Mouse (Mus musculus): ENCODE measurements around the gene Elp4. TPM values are rescaled to one million over a fixed set of nuclear protein-coding genes. Genes with fewer than 3 reads are reported as not detected.

Gene Elp4
- polyA plus RNA-seq, 1 experiment from 2014 or later: 32.4 TPM

- H3K36me3 ChIP-seq (ENCODE audit: control insufficient read depth, insufficient read depth, low read length): no peaks in the 10 kb centered on the region
- DNase-seq (ENCODE audit: low spot score) (no peak), ATAC-seq (replicated peaks; ENCODE audit: low FRiP score, low TSS enrichment, low read depth) (no peak)
- H3K4me3 ChIP-seq (ENCODE audit: low read depth, low read length): no peak overlapping the region
- 90% methylated on average over 3 of the region's 3 CpGs for WGBS
- no peaks in the 10 kb centered on the region for H3K4me1 ChIP-seq (replicated peaks; ENCODE audit: control insufficient read depth, insufficient read depth, low read length)
- H3K9me3 ChIP-seq (ENCODE audit: control insufficient read depth, low read length): no peaks in the 10 kb centered on the region
- no peak overlapping the region for H3K27ac ChIP-seq (ENCODE audit: low read depth)
- no peak overlapping the region for H3K9ac ChIP-seq (ENCODE audit: low read length)
- no peak overlapping the region for H3K4me2 ChIP-seq (ENCODE audit: low read length)
- H3K27me3 ChIP-seq (replicated peaks; ENCODE audit: control insufficient read depth, insufficient read depth, low read length): no peaks in the 10 kb centered on the region
These were observed 173.7 kb downstream of the Elp4 start for GRCm38 (mm10) chr2:105730704-105731103.

GRCm38 (mm10) chr2:105726657-105727056 is 177.7 kb downstream of the Elp4 start:
- no peak for ATAC-seq (replicated peaks; ENCODE audit: low FRiP score, low TSS enrichment, low read depth)
- WGBS: 77% methylated on average over 9 of the region's 9 CpGs

GRCm38 (mm10) chr2:105715409-105716115 is 188.8 kb downstream of the Elp4 start:
- H3K4me3 ChIP-seq (ENCODE audit: low read depth, low read length): no peak overlapping the region
- H3K36me3 ChIP-seq (ENCODE audit: control insufficient read depth, insufficient read depth, low read length): no peaks in the 10 kb centered on the region
- H3K4me2 ChIP-seq (ENCODE audit: low read length): no peak overlapping the region
- WGBS: 81% methylated on average over 8 of the region's 8 CpGs
- no peak overlapping the region for H3K9ac ChIP-seq (ENCODE audit: low read length)
- ATAC-seq (replicated peaks; ENCODE audit: low FRiP score, low TSS enrichment, low read depth): no peak
- no peak overlapping the region for H3K27ac ChIP-seq (ENCODE audit: low read depth)
- H3K9me3 ChIP-seq (ENCODE audit: control insufficient read depth, low read length): no peaks in the 10 kb centered on the region
- no peak for DNase-seq (ENCODE audit: low spot score)
- no peaks in the 10 kb centered on the region for H3K27me3 ChIP-seq (replicated peaks; ENCODE audit: control insufficient read depth, insufficient read depth, low read length)
- H3K4me1 ChIP-seq (replicated peaks; ENCODE audit: control insufficient read depth, insufficient read depth, low read length): no peaks in the 10 kb centered on the region

More at GRCm38 (mm10) chr2:105726657-105727056, 177.7 kb downstream of the Elp4 start:
- no peaks in the 10 kb centered on the region for H3K27me3 ChIP-seq (replicated peaks; ENCODE audit: control insufficient read depth, insufficient read depth, low read length)
- H3K36me3 ChIP-seq (ENCODE audit: control insufficient read depth, insufficient read depth, low read length): no peaks in the 10 kb centered on the region
- H3K9ac ChIP-seq (ENCODE audit: low read length): no peak overlapping the region
- no peaks in the 10 kb centered on the region for H3K4me1 ChIP-seq (replicated peaks; ENCODE audit: control insufficient read depth, insufficient read depth, low read length)
- H3K4me2 ChIP-seq (ENCODE audit: low read length): no peak overlapping the region
- H3K4me3 ChIP-seq (ENCODE audit: low read depth, low read length): no peak overlapping the region
- no peak overlapping the region for H3K27ac ChIP-seq (ENCODE audit: low read depth)
- H3K9me3 ChIP-seq (ENCODE audit: control insufficient read depth, low read length): no peaks in the 10 kb centered on the region
- DNase-seq (ENCODE audit: low spot score): no peak

GRCm38 (mm10) chr2:105710511-105710910 is 193.9 kb downstream of the Elp4 start:
- Histone ChIP-seq H3K4me1 (replicated peaks; ENCODE audit: control insufficient read depth, insufficient read depth, low read length) (no peaks in the 10 kb centered on the region), H3K9ac (ENCODE audit: low read length) (no peak overlapping the region), H3K4me2 (ENCODE audit: low read length) (no peak overlapping the region), H3K36me3 (ENCODE audit: control insufficient read depth, insufficient read depth, low read length) (no peaks in the 10 kb centered on the region), H3K27ac (ENCODE audit: low read depth) (no peak overlapping the region), H3K9me3 (ENCODE audit: control insufficient read depth, low read length) (no peaks in the 10 kb centered on the region), H3K4me3 (ENCODE audit: low read depth, low read length) (no peak overlapping the region), H3K27me3 (replicated peaks; ENCODE audit: control insufficient read depth, insufficient read depth, low read length) (no peaks in the 10 kb centered on the region)
- WGBS: 84% methylated on average over 3 of the region's 3 CpGs
- DNase-seq (ENCODE audit: low spot score): no peak
- ATAC-seq (replicated peaks; ENCODE audit: low FRiP score, low TSS enrichment, low read depth): no peak

GRCm38 (mm10) chr2:105709126-105709525 is 195.2 kb downstream of the Elp4 start:
- Histone ChIP-seq H3K4me1 (replicated peaks; ENCODE audit: control insufficient read depth, insufficient read depth, low read length) (no peaks in the 10 kb centered on the region), H3K36me3 (ENCODE audit: control insufficient read depth, insufficient read depth, low read length) (no peaks in the 10 kb centered on the region), H3K27me3 (replicated peaks; ENCODE audit: control insufficient read depth, insufficient read depth, low read length) (no peaks in the 10 kb centered on the region), H3K9me3 (ENCODE audit: control insufficient read depth, low read length) (no peaks in the 10 kb centered on the region), H3K27ac (ENCODE audit: low read depth) (no peak overlapping the region), H3K4me2 (ENCODE audit: low read length) (no peak overlapping the region), H3K9ac (ENCODE audit: low read length) (no peak overlapping the region), H3K4me3 (ENCODE audit: low read depth, low read length) (no peak overlapping the region)
- DNase-seq (ENCODE audit: low spot score): no peak
- WGBS: 82% methylated on average over 3 of the region's 3 CpGs
- no peak for ATAC-seq (replicated peaks; ENCODE audit: low FRiP score, low TSS enrichment, low read depth)

GRCm38 (mm10) chr2:105705320-105705719 is 199.0 kb downstream of the Elp4 start:
- no peaks in the 10 kb centered on the region for H3K4me1 ChIP-seq (replicated peaks; ENCODE audit: control insufficient read depth, insufficient read depth, low read length)
- H3K27ac ChIP-seq (ENCODE audit: low read depth): no peak overlapping the region
- H3K36me3 ChIP-seq (ENCODE audit: control insufficient read depth, insufficient read depth, low read length): peaks cover 7% of the 10 kb centered on the region; the same call in 1 of the 2 replicates
- WGBS: 72% methylated on average over 2 of the region's 2 CpGs
- H3K27me3 ChIP-seq (replicated peaks; ENCODE audit: control insufficient read depth, insufficient read depth, low read length): no peaks in the 10 kb centered on the region
- H3K4me3 ChIP-seq (ENCODE audit: low read depth, low read length): no peak overlapping the region
- H3K4me2 ChIP-seq (ENCODE audit: low read length): no peak overlapping the region
- H3K9ac ChIP-seq (ENCODE audit: low read length): no peak overlapping the region
- H3K9me3 ChIP-seq (ENCODE audit: control insufficient read depth, low read length): no peaks in the 10 kb centered on the region
- no peak for DNase-seq (ENCODE audit: low spot score)
- ATAC-seq (replicated peaks; ENCODE audit: low FRiP score, low TSS enrichment, low read depth): no peak

- ATAC-seq (replicated peaks; ENCODE audit: low FRiP score, low TSS enrichment, low read depth): no peak
- Histone ChIP-seq H3K4me3 (ENCODE audit: low read depth, low read length) (no peak overlapping the region), H3K9me3 (ENCODE audit: control insufficient read depth, low read length) (no peaks in the 10 kb centered on the region), H3K4me2 (ENCODE audit: low read length) (no peak overlapping the region), H3K4me1 (replicated peaks; ENCODE audit: control insufficient read depth, insufficient read depth, low read length) (no peaks in the 10 kb centered on the region), H3K9ac (ENCODE audit: low read length) (no peak overlapping the region), H3K27ac (ENCODE audit: low read depth) (no peak overlapping the region), H3K36me3 (ENCODE audit: control insufficient read depth, insufficient read depth, low read length) (peaks cover 7% of the 10 kb centered on the region; the same call in 1 of the 2 replicates), H3K27me3 (replicated peaks; ENCODE audit: control insufficient read depth, insufficient read depth, low read length) (no peaks in the 10 kb centered on the region)
- no peak for DNase-seq (ENCODE audit: low spot score)
- WGBS: 59% methylated on average over 10 of the region's 10 CpGs
These were observed 201.8 kb downstream of the Elp4 start for GRCm38 (mm10) chr2:105702586-105702985.

- H3K27me3 ChIP-seq (replicated peaks; ENCODE audit: control insufficient read depth, insufficient read depth, low read length): no peaks in the 10 kb centered on the region
- WGBS: 60% methylated on average over 4 of the region's 4 CpGs
These were observed 202.6 kb downstream of the Elp4 start for GRCm38 (mm10) chr2:105701781-105702180.

GRCm38 (mm10) chr2:105698631-105699030 is 205.7 kb downstream of the Elp4 start:
- H3K36me3 ChIP-seq (ENCODE audit: control insufficient read depth, insufficient read depth, low read length): peaks cover 7% of the 10 kb centered on the region; the same call in 1 of the 2 replicates
- H3K4me2 ChIP-seq (ENCODE audit: low read length): no peak overlapping the region
- peaks cover 2% of the 10 kb centered on the region; the same call in 1 of the 2 replicates for H3K27me3 ChIP-seq (replicated peaks; ENCODE audit: control insufficient read depth, insufficient read depth, low read length)
- WGBS: 88% methylated on average over 2 of the region's 2 CpGs
- ATAC-seq (replicated peaks; ENCODE audit: low FRiP score, low TSS enrichment, low read depth) (no peak), DNase-seq (ENCODE audit: low spot score) (no peak)
- no peak overlapping the region for H3K4me3 ChIP-seq (ENCODE audit: low read depth, low read length)
- no peaks in the 10 kb centered on the region for H3K4me1 ChIP-seq (replicated peaks; ENCODE audit: control insufficient read depth, insufficient read depth, low read length)
- H3K27ac ChIP-seq (ENCODE audit: low read depth): no peak overlapping the region
- no peaks in the 10 kb centered on the region for H3K9me3 ChIP-seq (ENCODE audit: control insufficient read depth, low read length)
- H3K9ac ChIP-seq (ENCODE audit: low read length): no peak overlapping the region

More at GRCm38 (mm10) chr2:105701781-105702180, 202.6 kb downstream of the Elp4 start:
- no peak overlapping the region for H3K4me2 ChIP-seq (ENCODE audit: low read length)
- H3K4me1 ChIP-seq (replicated peaks; ENCODE audit: control insufficient read depth, insufficient read depth, low read length): no peaks in the 10 kb centered on the region
- DNase-seq (ENCODE audit: low spot score) (no peak), ATAC-seq (replicated peaks; ENCODE audit: low FRiP score, low TSS enrichment, low read depth) (no peak)
- no peak overlapping the region for H3K27ac ChIP-seq (ENCODE audit: low read depth)
- H3K9me3 ChIP-seq (ENCODE audit: control insufficient read depth, low read length): no peaks in the 10 kb centered on the region
- H3K9ac ChIP-seq (ENCODE audit: low read length): no peak overlapping the region
- H3K4me3 ChIP-seq (ENCODE audit: low read depth, low read length): no peak overlapping the region
- H3K36me3 ChIP-seq (ENCODE audit: control insufficient read depth, insufficient read depth, low read length): peaks cover 7% of the 10 kb centered on the region; the same call in 1 of the 2 replicates
